Mouse (Mus musculus) liver, embryonic 14.5 days (tissue): ENCODE data around the gene 1700080O16Rik. TPM values are rescaled to one million over a fixed set of nuclear protein-coding genes. Genes with fewer than 3 reads are reported as not detected.

ENCODE experiments used
- ATAC-seq: fragments of 200-750 bp; cut with Nextera tagmentation; 2 replicates; pipeline ENCODE4 v1.8.0; 2017; ENCODE audit warnings: moderate number of reproducible peaks, mild to moderate bottlenecking, moderate library complexity; ENCODE audit not compliant: insufficient read depth
- DNase-seq, 3 experiments: peaks; one replicate each; pipeline ENCODE4 v3.0.0-alpha.2; 2012 to 2013; ENCODE audit warnings: low read depth in 3 of 3, low spot score in 3 of 3
- H3K27ac ChIP-seq: fragments of 300-500 bp; sonication (generic); 2 replicates; pipeline ENCODE4 v1.5.1; 2014; ENCODE audit warnings: moderate library complexity, mild to moderate bottlenecking, control low read depth, inconsistent platforms
- H3K27me3 ChIP-seq: fragments of 300-500 bp; sonication (generic); 2 replicates; pipeline ENCODE4 v1.6.1; 2014; ENCODE audit warnings: mild to moderate bottlenecking, low read length, moderate library complexity; ENCODE audit not compliant: control insufficient read depth, insufficient read depth
- H3K36me3 ChIP-seq: fragments of 300-500 bp; sonication (generic); replicated peaks from 2 replicates; pipeline ENCODE4 v1.6.1; 2014; ENCODE audit warnings: low read depth; ENCODE audit not compliant: control insufficient read depth, insufficient read depth
- H3K4me1 ChIP-seq, 2 experiments: fragments of 200-500 bp in 1 of 2; fragments of 300-500 bp in 1 of 2; sonication (generic) in 1 of 2; replicated peaks; 2 replicates each; pipeline ENCODE4 v1.6.1; 2012 to 2014; ENCODE audit warnings: antibody characterized with exemption in 1 of 2, inconsistent platforms in 1 of 2, low read length in 1 of 2; ENCODE audit not compliant: control insufficient read depth in 2 of 2, insufficient read depth in 2 of 2
- H3K4me2 ChIP-seq: fragments of 300-500 bp; sonication (generic); 2 replicates; pipeline ENCODE4 v1.6.1; 2014; ENCODE audit warnings: low read depth, mild to moderate bottlenecking, control low read depth, moderate library complexity
- H3K4me3 ChIP-seq, 2 experiments: fragments of 200-500 bp in 1 of 2; fragments of 300-500 bp in 1 of 2; sonication (generic) in 1 of 2; 2 replicates each; pipeline ENCODE4 v1.5.1; 2012 to 2014; ENCODE audit warnings: low read depth in 2 of 2, low read length in 2 of 2, mild to moderate bottlenecking in 2 of 2, control low read depth in 1 of 2, inconsistent platforms in 1 of 2, moderate library complexity in 1 of 2; ENCODE audit not compliant: insufficient read depth in 1 of 2
- H3K9ac ChIP-seq: fragments of 300-500 bp; sonication (generic); replicated peaks from 2 replicates; pipeline ENCODE4 v1.6.1; 2014; ENCODE audit warnings: mild to moderate bottlenecking, control low read depth, moderate library complexity
- H3K9me3 ChIP-seq: fragments of 300-500 bp; sonication (generic); 2 replicates; pipeline ENCODE4 v1.6.1; 2016; ENCODE audit warnings: low read length, mixed read lengths; ENCODE audit not compliant: control insufficient read depth
- CTCF ChIP-seq: IDR thresholded peaks from 2 replicates; pipeline ENCODE4 v1.5.1; 2016; ENCODE audit warnings: antibody characterized with exemption, low read depth, control low read depth
- EP300 ChIP-seq: IDR thresholded peaks from 2 replicates; pipeline ENCODE4 v1.6.1; 2016; ENCODE audit warnings: antibody characterized with exemption, low read depth
- WGBS: fragments of 180-500 bp; shearing (Covaris S2); extraction: QIAGEN DNeasy Blood & Tissue Kit; methylation state at CpG from one replicate; pipeline ENCODE4 v1.1.7; 2014; ENCODE audit not compliant: insufficient replicate concordance; 5-methylcytosine and 5-hydroxymethylcytosine counted together
- polyA plus RNA-seq, 2 experiments: library from polyadenylated mRNA; depleted of rRNA in 1 of 2; stranded (reverse) in 1 of 2; unstranded in 1 of 2; fragments of >200 nt; fragmentation: Nextera tagmentation in 1 of 2; extraction: Ambion mirVana in 1 of 2; gene quantifications; 2 replicates each; pipeline versions ENCODE4 v1.2.1 to v1.2.3; 2012 to 2014

The 1700080O16Rik gene
- polyA plus RNA-seq (2012; rRNA removed) (not detected in 2 replicates), polyA plus RNA-seq (2014; fragmentation: Nextera tagmentation; extraction: Ambion mirVana) (not detected in 2 replicates)

- no peak within 1 kb of the TSS for H3K9ac ChIP-seq
- no peak within 1 kb of the TSS for H3K4me3 ChIP-seq
- H3K27ac ChIP-seq, result no peak within 1 kb of the TSS
- no peak within 1 kb of the TSS for H3K4me2 ChIP-seq
- 76% methylated on average over 12 of the region's 12 CpGs for WGBS
- H3K27me3 ChIP-seq, result no peaks in the 10 kb centered on the region
- H3K36me3 ChIP-seq, result no peaks in the 10 kb centered on the region
- H3K9me3 ChIP-seq, result no peaks in the 10 kb centered on the region
- no peaks in the 10 kb centered on the region for H3K4me1 ChIP-seq
- TF ChIP-seq EP300 (no peak), CTCF (no peak)
- no peak for DNase-seq
- ATAC-seq, result no peak
Observed at GRCm38 (mm10) chrX:51972672-51973071, at the start of gene 1700080O16Rik. TSS of gene 1700080O16Rik (minus strand) at chrX:51972772.

- no peak overlapping the region for H3K4me2 ChIP-seq
- H3K27me3 ChIP-seq, result no peaks in the 10 kb centered on the region
- no peak overlapping the region for H3K4me3 ChIP-seq
- TF ChIP-seq EP300, result no peak
- TF ChIP-seq CTCF, result no peak
- H3K9ac ChIP-seq, result no peak overlapping the region
- H3K4me1 ChIP-seq, result no peaks in the 10 kb centered on the region
- 33% methylated on average over 4 of the region's 9 CpGs for WGBS
- no peaks in the 10 kb centered on the region for H3K9me3 ChIP-seq
- H3K27ac ChIP-seq, result no peak overlapping the region
- DNase-seq (no peak), ATAC-seq (no peak)
- no peaks in the 10 kb centered on the region for H3K36me3 ChIP-seq
Observed at GRCm38 (mm10) chrX:52017660-52018059, 45.1 kb upstream of the 1700080O16Rik start.

GRCm38 (mm10) chrX:52000072-52000471, 27.5 kb upstream of the 1700080O16Rik start:
- Histone ChIP-seq H3K36me3 (no peaks in the 10 kb centered on the region), H3K4me2 (no peak overlapping the region), H3K4me3 (no peak overlapping the region), H3K27ac (no peak overlapping the region), H3K9ac (no peak overlapping the region), H3K27me3 (no peaks in the 10 kb centered on the region), H3K4me1 (no peaks in the 10 kb centered on the region), H3K9me3 (no peaks in the 10 kb centered on the region)
- TF ChIP-seq EP300 (no peak), CTCF (no peak)
- DNase-seq, result no peak
- WGBS, result 66% methylated on average over 5 of the region's 5 CpGs
- ATAC-seq, result no peak

- H3K9ac ChIP-seq, result no peak overlapping the region
- 54% methylated on average over 4 of the region's 4 CpGs for WGBS
- ATAC-seq (no peak), DNase-seq (no peak)
- H3K36me3 ChIP-seq, result no peaks in the 10 kb centered on the region
- no peak overlapping the region for H3K27ac ChIP-seq
- H3K4me3 ChIP-seq, result no peak overlapping the region
- no peaks in the 10 kb centered on the region for H3K4me1 ChIP-seq
- H3K4me2 ChIP-seq, result no peak overlapping the region
- H3K9me3 ChIP-seq, result no peaks in the 10 kb centered on the region
- no peak for TF ChIP-seq EP300
- TF ChIP-seq CTCF, result no peak
- no peaks in the 10 kb centered on the region for H3K27me3 ChIP-seq
Observed at GRCm38 (mm10) chrX:51999426-51999825, 26.9 kb upstream of the 1700080O16Rik start.

- no peaks in the 10 kb centered on the region for H3K9me3 ChIP-seq
- H3K27me3 ChIP-seq, result no peaks in the 10 kb centered on the region
- TF ChIP-seq EP300, result no peak
- TF ChIP-seq CTCF, result no peak
- DNase-seq (no peak), ATAC-seq (no peak)
- no peak overlapping the region for H3K4me2 ChIP-seq
- no peak overlapping the region for H3K9ac ChIP-seq
- no peak overlapping the region for H3K4me3 ChIP-seq
- no peaks in the 10 kb centered on the region for H3K36me3 ChIP-seq
- no peaks in the 10 kb centered on the region for H3K4me1 ChIP-seq
- H3K27ac ChIP-seq, result no peak overlapping the region
- 31% methylated on average over 4 of the region's 4 CpGs for WGBS
Observed at GRCm38 (mm10) chrX:51976361-51976760, 3.8 kb upstream of the 1700080O16Rik start.

GRCm38 (mm10) chrX:51974618-51975017, 2.0 kb upstream of the 1700080O16Rik start:
- H3K36me3 ChIP-seq, result no peaks in the 10 kb centered on the region
- DNase-seq, result no peak
- no peak overlapping the region for H3K4me3 ChIP-seq
- no peaks in the 10 kb centered on the region for H3K27me3 ChIP-seq
- TF ChIP-seq EP300, result no peak
- no peak for TF ChIP-seq CTCF
- no peaks in the 10 kb centered on the region for H3K9me3 ChIP-seq
- ATAC-seq, result no peak
- no peaks in the 10 kb centered on the region for H3K4me1 ChIP-seq
- H3K4me2 ChIP-seq, result no peak overlapping the region
- H3K9ac ChIP-seq, result no peak overlapping the region
- H3K27ac ChIP-seq, result no peak overlapping the region
